Mouse (Mus musculus): ENCODE results near the gene Dhx9.
"Not testable (repeated sequence)": the region's sequence is repeated elsewhere in the genome, so short reads cannot be mapped to it uniquely, and the experiment has no call there.

DNA sequence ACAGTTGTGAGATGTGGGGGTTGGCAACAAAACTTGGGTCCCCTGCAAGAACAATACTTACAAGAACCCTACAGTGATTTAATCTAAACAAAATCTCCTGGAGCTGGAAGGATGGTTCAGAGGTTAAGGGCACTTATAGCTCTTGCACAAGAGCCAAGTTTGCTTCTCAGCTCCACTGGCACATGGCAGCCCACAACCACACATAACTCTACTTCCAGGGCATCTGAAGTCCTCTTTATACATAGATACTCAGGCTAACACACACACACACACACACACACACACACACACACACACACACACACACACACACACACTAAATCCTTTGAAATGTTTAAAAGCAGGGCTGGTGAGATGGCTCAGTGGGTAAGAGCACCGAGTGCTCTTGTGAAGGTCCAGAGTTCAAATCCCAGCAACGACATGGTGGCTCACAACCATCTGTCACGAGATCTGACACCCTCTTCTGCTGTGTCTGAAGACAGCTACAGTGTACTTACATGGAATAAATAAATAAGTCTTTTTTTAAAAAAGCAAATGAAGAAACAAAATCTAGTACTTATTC lies 71.1 kb downstream of the Dhx9 start:
- not testable (repeated sequence) for TF ChIP-seq POLR2A (IDR thresholded peaks at IDR 0.05; ENCODE audit: insufficient read length, low read depth); POLR2AphosphoS2 (IDR thresholded peaks at IDR 0.05; ENCODE audit: insufficient read length, low read depth); USF1 (IDR thresholded peaks at IDR 0.05; ENCODE audit: low read depth); TCF12 (IDR thresholded peaks at IDR 0.05; ENCODE audit: insufficient read depth, poor library complexity, severe bottlenecking); CEBPB (IDR thresholded peaks at IDR 0.05; ENCODE audit: insufficient read depth, poor library complexity, severe bottlenecking); E2F4 (IDR thresholded peaks at IDR 0.05; ENCODE audit: insufficient read depth); MAX (IDR thresholded peaks at IDR 0.05; ENCODE audit: low read depth); MYOG (IDR thresholded peaks at IDR 0.05; ENCODE audit: control insufficient read depth in 1 of 3, insufficient read depth in 1 of 3, insufficient read length in 2 of 3, low read depth in 2 of 3); TCF3 (IDR thresholded peaks at IDR 0.05; ENCODE audit: insufficient read length, low read depth)
